Mouse (Mus musculus): ENCODE measurements around the gene Ccl5. TPM values are rescaled to one million over a fixed set of nuclear protein-coding genes. Genes with fewer than 3 reads are reported as not detected.

Gene Ccl5
- polyA plus RNA-seq (2012; rRNA removed): 519 and 769 TPM in 2 replicates

- TF ChIP-seq POLR2A (IDR thresholded peaks at IDR 0.05; ENCODE audit: low read depth, low read length): no peak
- TF ChIP-seq CTCF (IDR thresholded peaks at IDR 0.05; ENCODE audit: extremely low read depth, insufficient read depth, insufficient read length, insufficient replicate concordance): no peak
- Histone ChIP-seq H3K27me3 (ENCODE audit: control insufficient read depth, insufficient read depth, low read length) (no peaks in the 10 kb centered on the region), H3K36me3 (ENCODE audit: control insufficient read depth, insufficient read depth, low read length) (no peaks in the 10 kb centered on the region), H3K4me3 (ENCODE audit: extremely low read depth, insufficient read depth, insufficient read length) (peak within 1 kb of the TSS; percentile 34; the same call in 1 of the 2 replicates), H3K27ac (ENCODE audit: insufficient read depth, low read length) (no peak within 1 kb of the TSS), H3K4me1 (ENCODE audit: control insufficient read depth, insufficient read depth, insufficient read length) (peaks cover 4% of the 10 kb centered on the region; the same call in 1 of the 2 replicates)
- WGBS: 74% methylated on average over 5 of the region's 5 CpGs
- DNase-seq (ENCODE audit: low read depth in 1 of 2, low spot score in 2 of 2): no peak
These were observed at the start of gene Ccl5 for GRCm38 (mm10) chr11:83530360-83530759. TSS of gene Ccl5 (minus strand) at chr11:83530518.

- WGBS: 35% methylated on average over 3 of the region's 3 CpGs
- H3K4me1 ChIP-seq (ENCODE audit: control insufficient read depth, insufficient read depth, insufficient read length): no peaks in the 10 kb centered on the region
- H3K27ac ChIP-seq (ENCODE audit: insufficient read depth, low read length): no peak overlapping the region
- H3K36me3 ChIP-seq (ENCODE audit: control insufficient read depth, insufficient read depth, low read length): no peaks in the 10 kb centered on the region
- H3K4me3 ChIP-seq (ENCODE audit: extremely low read depth, insufficient read depth, insufficient read length): no peak overlapping the region
- no peak for DNase-seq (ENCODE audit: low read depth in 1 of 2, low spot score in 2 of 2)
- no peaks in the 10 kb centered on the region for H3K27me3 ChIP-seq (ENCODE audit: control insufficient read depth, insufficient read depth, low read length)
- TF ChIP-seq POLR2A (IDR thresholded peaks at IDR 0.05; ENCODE audit: low read depth, low read length) (no peak), CTCF (IDR thresholded peaks at IDR 0.05; ENCODE audit: extremely low read depth, insufficient read depth, insufficient read length, insufficient replicate concordance) (no peak)
These were observed 48.7 kb upstream of the Ccl5 start for GRCm38 (mm10) chr11:83578999-83579398.

GRCm38 (mm10) chr11:83578186-83578760 is 48.0 kb upstream of the Ccl5 start, which contains the start of gene Ccl9:
TSS of gene Ccl9 (minus strand) at chr11:83578636.
- Histone ChIP-seq H3K4me3 (ENCODE audit: extremely low read depth, insufficient read depth, insufficient read length) (no peak within 1 kb of the TSS), H3K27ac (ENCODE audit: insufficient read depth, low read length) (no peak within 1 kb of the TSS), H3K27me3 (ENCODE audit: control insufficient read depth, insufficient read depth, low read length) (no peaks in the 10 kb centered on the region), H3K36me3 (ENCODE audit: control insufficient read depth, insufficient read depth, low read length) (no peaks in the 10 kb centered on the region), H3K4me1 (ENCODE audit: control insufficient read depth, insufficient read depth, insufficient read length) (no peaks in the 10 kb centered on the region)
- no peak for DNase-seq (ENCODE audit: low read depth in 1 of 2, low spot score in 2 of 2)
- no peak for TF ChIP-seq CTCF (IDR thresholded peaks at IDR 0.05; ENCODE audit: extremely low read depth, insufficient read depth, insufficient read length, insufficient replicate concordance)
- TF ChIP-seq POLR2A (IDR thresholded peaks at IDR 0.05; ENCODE audit: low read depth, low read length): no peak
- 43% methylated on average over 2 of the region's 2 CpGs for WGBS

GRCm38 (mm10) chr11:83576927-83577555 is 46.7 kb upstream of the Ccl5 start:
- H3K27me3 ChIP-seq (ENCODE audit: control insufficient read depth, insufficient read depth, low read length): no peaks in the 10 kb centered on the region
- H3K27ac ChIP-seq (ENCODE audit: insufficient read depth, low read length): no peak overlapping the region
- 40% methylated on average over 4 of the region's 4 CpGs for WGBS
- no peaks in the 10 kb centered on the region for H3K36me3 ChIP-seq (ENCODE audit: control insufficient read depth, insufficient read depth, low read length)
- no peak for TF ChIP-seq POLR2A (IDR thresholded peaks at IDR 0.05; ENCODE audit: low read depth, low read length)
- no peak for TF ChIP-seq CTCF (IDR thresholded peaks at IDR 0.05; ENCODE audit: extremely low read depth, insufficient read depth, insufficient read length, insufficient replicate concordance)
- no peak for DNase-seq (ENCODE audit: low read depth in 1 of 2, low spot score in 2 of 2)
- H3K4me1 ChIP-seq (ENCODE audit: control insufficient read depth, insufficient read depth, insufficient read length): peaks cover 4% of the 10 kb centered on the region; the same call in 1 of the 2 replicates
- no peak overlapping the region for H3K4me3 ChIP-seq (ENCODE audit: extremely low read depth, insufficient read depth, insufficient read length)

- Histone ChIP-seq H3K27ac (ENCODE audit: insufficient read depth, low read length) (no peak overlapping the region), H3K27me3 (ENCODE audit: control insufficient read depth, insufficient read depth, low read length) (no peaks in the 10 kb centered on the region), H3K4me3 (ENCODE audit: extremely low read depth, insufficient read depth, insufficient read length) (no peak overlapping the region), H3K4me1 (ENCODE audit: control insufficient read depth, insufficient read depth, insufficient read length) (peaks cover 12% of the 10 kb centered on the region; the same call in 1 of the 2 replicates), H3K36me3 (ENCODE audit: control insufficient read depth, insufficient read depth, low read length) (no peaks in the 10 kb centered on the region)
- TF ChIP-seq POLR2A (IDR thresholded peaks at IDR 0.05; ENCODE audit: low read depth, low read length) (no peak), CTCF (IDR thresholded peaks at IDR 0.05; ENCODE audit: extremely low read depth, insufficient read depth, insufficient read length, insufficient replicate concordance) (no peak)
- DNase-seq (ENCODE audit: low read depth in 1 of 2, low spot score in 2 of 2): no peak
- 68% methylated on average over 9 of the region's 9 CpGs for WGBS
These were observed 42.5 kb upstream of the Ccl5 start for GRCm38 (mm10) chr11:83572834-83573233.

- WGBS: 14% methylated on average over 8 of the region's 8 CpGs
- Histone ChIP-seq H3K4me1 (ENCODE audit: control insufficient read depth, insufficient read depth, insufficient read length) (peaks cover 12% of the 10 kb centered on the region; the same call in 1 of the 2 replicates), H3K4me3 (ENCODE audit: extremely low read depth, insufficient read depth, insufficient read length) (no peak overlapping the region), H3K27me3 (ENCODE audit: control insufficient read depth, insufficient read depth, low read length) (no peaks in the 10 kb centered on the region), H3K36me3 (ENCODE audit: control insufficient read depth, insufficient read depth, low read length) (no peaks in the 10 kb centered on the region), H3K27ac (ENCODE audit: insufficient read depth, low read length) (no peak overlapping the region)
- TF ChIP-seq CTCF (IDR thresholded peaks at IDR 0.05; ENCODE audit: extremely low read depth, insufficient read depth, insufficient read length, insufficient replicate concordance) (no peak), POLR2A (IDR thresholded peaks at IDR 0.05; ENCODE audit: low read depth, low read length) (no peak)
- peak in 1 of 2 experiments; percentile 24 for DNase-seq (ENCODE audit: low read depth in 1 of 2, low spot score in 2 of 2)
These were observed 41.9 kb upstream of the Ccl5 start for GRCm38 (mm10) chr11:83572223-83572622.

- Histone ChIP-seq H3K4me3 (ENCODE audit: extremely low read depth, insufficient read depth, insufficient read length) (no peak overlapping the region), H3K27ac (ENCODE audit: insufficient read depth, low read length) (peak overlapping the region; percentile 2; the same call in 1 of the 2 replicates)
- WGBS: 56% methylated on average over 2 of the region's 2 CpGs
These were observed 39.9 kb upstream of the Ccl5 start for GRCm38 (mm10) chr11:83570189-83570588.

More at GRCm38 (mm10) chr11:83570189-83570588, 39.9 kb upstream of the Ccl5 start:
- no peaks in the 10 kb centered on the region for H3K27me3 ChIP-seq (ENCODE audit: control insufficient read depth, insufficient read depth, low read length)
- no peak for TF ChIP-seq POLR2A (IDR thresholded peaks at IDR 0.05; ENCODE audit: low read depth, low read length)
- DNase-seq (ENCODE audit: low read depth in 1 of 2, low spot score in 2 of 2): no peak
- no peaks in the 10 kb centered on the region for H3K36me3 ChIP-seq (ENCODE audit: control insufficient read depth, insufficient read depth, low read length)
- H3K4me1 ChIP-seq (ENCODE audit: control insufficient read depth, insufficient read depth, insufficient read length): peaks cover 12% of the 10 kb centered on the region; the same call in 1 of the 2 replicates
